Mouse (Mus musculus) testis, adult 2 months (tissue): ENCODE measurements around the gene Mgst3. TPM values are rescaled to one million over a fixed set of nuclear protein-coding genes. Genes with fewer than 3 reads are reported as not detected.
A peak's percentile ranks its signal among the peaks of the same experiment; 100 is the strongest.

ENCODE experiments used
- H3K27ac ChIP-seq: fragments of 200-500 bp; 2 replicates; pipeline ENCODE4 v1.5.1; 2012; ENCODE audit warnings: low read depth, low read length; ENCODE audit not compliant: control insufficient read depth, insufficient read depth
- H3K27me3 ChIP-seq: fragments of 200-500 bp; 2 replicates; pipeline ENCODE4 v1.6.1; 2012; ENCODE audit warnings: mild to moderate bottlenecking, low read length, moderate library complexity; ENCODE audit not compliant: control insufficient read depth, insufficient read depth
- H3K36me3 ChIP-seq: fragments of 200-500 bp; 2 replicates; pipeline ENCODE4 v1.6.1; 2012; ENCODE audit warnings: mild to moderate bottlenecking, low read length; ENCODE audit not compliant: control insufficient read depth, insufficient read depth
- H3K4me1 ChIP-seq: fragments of 200-500 bp; 2 replicates; pipeline ENCODE4 v1.6.1; 2012; ENCODE audit warnings: low read length; ENCODE audit not compliant: control insufficient read depth, insufficient read depth
- H3K4me3 ChIP-seq: fragments of 200-500 bp; 2 replicates; pipeline ENCODE4 v1.5.1; 2012; ENCODE audit warnings: low read depth, mild to moderate bottlenecking, low read length, moderate library complexity, mixed read lengths; ENCODE audit not compliant: control insufficient read depth
- CTCF ChIP-seq: fragments of 200-500 bp; IDR thresholded peaks from 2 replicates; pipeline ENCODE4 v1.5.1; 2012; ENCODE audit warnings: low read depth, mild to moderate bottlenecking, inconsistent platforms, low read length, moderate library complexity; ENCODE audit not compliant: control insufficient read depth, insufficient read depth, insufficient replicate concordance
- POLR2A ChIP-seq: fragments of 200-500 bp; IDR thresholded peaks from 2 replicates; pipeline ENCODE4 v1.6.1; 2012; ENCODE audit warnings: low read depth, mild to moderate bottlenecking, inconsistent platforms, low read length, moderate library complexity; ENCODE audit not compliant: control insufficient read depth
- polyA plus RNA-seq: library from polyadenylated mRNA; depleted of rRNA; stranded (reverse); fragments of >200 nt; gene quantifications from 2 replicates; pipeline ENCODE4 v1.2.3, GENCODE M21; 2012

Gene Mgst3
- polyA plus RNA-seq, 1 experiment, result 18.9 TPM

DNA sequence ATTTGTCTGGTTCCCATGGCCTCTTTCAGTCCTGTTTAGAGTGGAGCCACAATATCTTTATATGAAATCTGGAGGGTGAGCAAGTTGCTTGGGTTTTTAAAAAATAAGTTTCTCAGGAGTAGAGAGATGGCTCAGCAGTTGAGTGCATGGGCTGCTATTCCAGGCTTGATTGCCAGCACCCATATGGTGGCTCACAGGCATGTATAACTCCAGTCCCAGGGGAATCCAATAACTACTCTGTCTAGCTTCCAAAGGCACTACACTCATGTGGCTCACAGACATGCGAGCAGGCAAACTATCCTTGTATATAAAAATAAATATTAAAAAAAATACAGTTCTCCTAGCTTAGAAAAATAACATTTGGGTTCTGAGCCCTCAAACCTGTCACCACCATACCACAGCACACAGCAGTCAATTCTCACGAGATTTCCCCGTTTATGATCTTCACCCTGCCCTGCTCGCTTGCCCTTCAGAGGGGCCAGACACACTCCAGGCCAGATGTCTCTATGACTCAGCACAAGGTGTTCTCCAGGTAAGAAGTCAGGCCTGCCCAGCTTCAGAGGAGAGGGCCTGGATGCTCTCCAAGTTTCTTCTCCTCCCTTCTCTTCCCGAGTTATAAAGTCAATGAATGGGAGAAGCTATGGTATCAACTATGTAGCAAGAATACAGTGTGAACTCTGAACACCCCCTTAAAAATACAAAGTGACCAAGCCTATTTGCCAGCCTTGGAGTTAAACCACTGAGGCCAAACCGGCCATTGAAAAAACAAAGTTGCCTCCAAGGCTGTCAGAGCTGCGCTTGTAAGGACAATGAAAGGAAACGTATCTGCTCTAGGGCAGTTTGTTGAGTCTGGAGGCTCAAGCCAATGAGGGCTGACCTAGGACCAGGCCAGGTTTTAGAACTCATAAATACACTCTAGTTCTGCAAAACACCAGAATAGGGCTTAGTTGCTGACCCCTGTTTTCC, 12.3 kb downstream of the Mgst3 start:
- H3K27ac ChIP-seq, result no peak overlapping the region
- no peaks in the 10 kb centered on the region for H3K27me3 ChIP-seq

DNA sequence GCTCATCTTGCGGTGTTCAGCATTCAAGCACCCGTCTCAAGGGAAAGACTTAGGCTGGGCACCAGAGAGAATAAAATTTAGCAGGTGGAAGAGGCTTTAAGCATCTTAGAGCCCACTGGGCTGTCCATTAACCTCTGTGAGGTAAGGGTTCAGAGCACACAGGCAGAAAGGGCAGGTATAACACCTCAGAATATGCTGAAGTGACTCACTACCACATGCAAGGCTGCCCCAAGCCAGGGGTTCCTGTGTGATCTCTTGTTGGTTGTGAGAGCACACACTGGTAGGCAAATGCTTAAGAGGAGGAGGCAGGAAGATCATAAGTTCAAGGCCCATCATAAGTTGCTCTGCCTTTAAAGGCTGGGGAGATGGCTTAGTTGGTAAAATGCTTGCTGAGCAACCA, 13.4 kb downstream of the Mgst3 start:
- H3K36me3 ChIP-seq, result no peaks in the 10 kb centered on the region
- no peak overlapping the region for H3K4me3 ChIP-seq
- H3K27me3 ChIP-seq, result no peaks in the 10 kb centered on the region
- no peak for TF ChIP-seq POLR2A
- TF ChIP-seq CTCF, result no peak
- no peak overlapping the region for H3K27ac ChIP-seq
- no peaks in the 10 kb centered on the region for H3K4me1 ChIP-seq

More for the DNA sequence above, 12.3 kb downstream of the Mgst3 start:
- TF ChIP-seq CTCF (no peak), POLR2A (no peak)
- no peaks in the 10 kb centered on the region for H3K4me1 ChIP-seq
- H3K4me3 ChIP-seq, result no peak overlapping the region
- H3K36me3 ChIP-seq, result no peaks in the 10 kb centered on the region

DNA sequence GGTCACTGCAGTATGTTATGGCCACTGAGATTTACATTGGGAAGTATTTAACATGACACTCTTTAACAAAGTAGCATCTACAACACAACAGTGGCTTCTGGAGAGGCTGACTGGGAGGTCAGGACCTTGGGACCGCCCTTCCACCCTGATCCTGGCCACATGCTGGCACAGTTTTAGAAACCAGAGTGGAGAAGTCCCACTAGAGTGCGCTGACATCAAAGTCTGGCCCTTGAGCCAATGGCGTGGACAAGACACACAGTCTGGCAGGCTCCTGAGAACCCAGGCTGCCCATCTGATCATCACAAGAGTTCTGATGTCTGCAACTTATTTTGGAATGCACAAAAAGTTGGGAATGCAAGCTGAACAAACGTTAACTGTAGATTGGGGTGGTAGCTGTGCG, 13.9 kb downstream of the Mgst3 start:
- peaks cover under 1% of the 10 kb centered on the region; the same call in 1 of the 2 replicates for H3K4me1 ChIP-seq
- no peak for TF ChIP-seq POLR2A
- no peak for TF ChIP-seq CTCF
- H3K4me3 ChIP-seq, result no peak overlapping the region

DNA sequence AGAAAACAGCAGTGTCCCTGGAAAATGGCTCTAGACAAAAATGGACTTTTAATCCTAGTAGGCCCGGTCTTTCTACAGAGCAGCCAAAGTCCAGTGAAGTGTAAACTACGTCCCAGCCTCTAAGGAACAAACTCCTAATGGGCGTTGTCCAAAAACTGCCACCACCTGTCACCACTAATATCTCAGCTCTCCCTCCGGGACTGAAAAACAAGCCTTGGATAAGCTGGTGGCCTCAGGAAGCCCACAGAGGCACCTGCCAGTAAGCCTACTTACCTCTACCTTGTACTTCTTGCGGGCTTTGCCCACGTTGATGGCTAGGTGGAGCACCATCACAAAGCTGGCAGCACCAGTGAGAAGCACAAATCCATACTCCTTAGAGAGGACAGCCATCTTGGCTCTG, 15.6 kb downstream of the Mgst3 start:
- no peak overlapping the region for H3K27ac ChIP-seq
- no peak overlapping the region for H3K4me3 ChIP-seq
- no peaks in the 10 kb centered on the region for H3K36me3 ChIP-seq
- H3K27me3 ChIP-seq, result no peaks in the 10 kb centered on the region
- peaks cover 8% of the 10 kb centered on the region for H3K4me1 ChIP-seq
- TF ChIP-seq CTCF (no peak), POLR2A (no peak)

More for the DNA sequence above, 13.9 kb downstream of the Mgst3 start:
- Histone ChIP-seq H3K36me3 (no peaks in the 10 kb centered on the region), H3K27me3 (no peaks in the 10 kb centered on the region), H3K27ac (no peak overlapping the region)

DNA sequence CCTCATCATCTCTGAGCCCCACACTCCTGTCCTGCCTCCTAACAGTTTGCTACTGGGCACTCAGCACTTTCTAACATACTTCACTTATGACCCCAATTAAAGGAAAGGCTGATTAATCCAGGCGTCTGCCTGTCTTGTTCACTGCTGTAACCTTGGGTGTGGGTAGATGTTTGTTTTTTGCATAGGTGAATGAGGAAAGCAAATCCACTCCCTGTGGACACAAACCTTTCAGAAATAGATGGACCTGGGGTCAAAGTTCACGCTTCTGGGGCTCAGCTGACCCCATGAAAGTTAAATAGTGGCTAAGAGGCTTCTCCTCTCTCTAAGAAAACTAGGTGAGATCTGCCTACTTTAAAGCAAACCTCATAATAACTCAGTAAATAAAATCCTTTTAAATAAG, 18.7 kb downstream of the Mgst3 start:
- H3K27ac ChIP-seq, result no peak overlapping the region
- H3K36me3 ChIP-seq, result no peaks in the 10 kb centered on the region
- H3K4me1 ChIP-seq, result peaks cover 8% of the 10 kb centered on the region
- TF ChIP-seq CTCF, result no peak
- no peak for TF ChIP-seq POLR2A
- H3K4me3 ChIP-seq, result peak overlapping the region; percentile 81
- H3K27me3 ChIP-seq, result no peaks in the 10 kb centered on the region

DNA sequence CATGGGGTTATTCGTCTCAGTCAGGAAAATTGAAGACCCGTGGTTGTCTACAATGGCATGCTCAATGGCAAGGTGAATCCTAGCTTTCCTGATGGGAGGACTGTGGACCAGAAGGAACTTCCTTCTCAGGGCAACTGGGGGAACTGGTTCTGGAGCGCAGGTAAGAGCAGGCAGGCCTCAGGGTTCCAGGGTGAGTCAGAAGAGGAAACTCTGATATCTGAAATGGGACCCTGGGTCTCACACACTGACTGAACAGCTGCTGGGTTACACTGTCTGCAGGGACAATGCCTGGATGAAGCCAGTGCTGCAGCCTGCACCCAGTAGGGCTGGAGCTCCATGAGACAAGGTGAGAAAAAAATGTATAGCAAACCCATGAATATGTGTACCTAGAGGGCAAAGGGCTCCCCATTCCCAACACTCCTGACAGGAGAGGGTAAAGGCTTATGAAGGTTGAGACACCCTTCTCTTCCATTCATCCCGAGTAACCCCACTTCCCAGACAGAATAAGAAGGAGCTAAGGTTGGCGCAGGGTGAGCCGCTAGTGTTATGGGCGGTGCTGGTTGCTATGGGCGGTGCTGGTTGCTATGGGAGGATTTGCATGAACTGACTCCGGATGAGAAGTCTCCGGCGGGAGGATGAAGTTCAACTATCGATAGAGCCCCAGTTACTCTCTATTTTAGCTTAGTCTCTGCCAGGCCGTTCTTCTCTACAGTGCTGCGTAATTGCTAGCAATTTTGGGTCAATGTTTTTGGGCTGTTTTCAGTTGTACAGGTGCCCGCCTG, 19.4 kb downstream of the Mgst3 start:
- Histone ChIP-seq H3K27me3 (no peaks in the 10 kb centered on the region), H3K27ac (peak overlapping the region; percentile 30), H3K36me3 (no peaks in the 10 kb centered on the region), H3K4me3 (peak overlapping the region; percentile 81), H3K4me1 (peaks cover 8% of the 10 kb centered on the region)
- no peak; the same call in 1 of the 2 replicates for TF ChIP-seq POLR2A
- TF ChIP-seq CTCF, result no peak

DNA sequence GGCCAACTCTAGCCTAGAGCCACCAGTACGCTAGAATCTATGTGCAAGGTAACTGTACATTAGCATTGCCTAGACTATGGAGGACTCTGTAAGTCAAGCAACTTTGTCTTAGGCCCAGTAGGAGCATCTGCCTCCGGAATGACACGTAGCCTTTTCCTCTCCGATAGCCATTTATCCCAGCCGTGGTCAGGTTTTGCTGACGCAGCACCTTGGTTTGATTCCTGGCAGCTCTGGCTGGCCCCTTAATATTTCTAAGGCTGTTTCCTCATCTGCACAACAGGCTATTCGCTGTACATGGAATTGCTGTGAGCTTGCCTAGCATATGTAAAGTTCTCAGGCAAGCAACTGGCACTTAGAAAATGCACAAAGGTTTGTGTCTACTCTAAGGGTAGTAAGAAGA, 20.9 kb downstream of the Mgst3 start:
- Histone ChIP-seq H3K27me3 (no peaks in the 10 kb centered on the region), H3K27ac (no peak overlapping the region), H3K36me3 (no peaks in the 10 kb centered on the region), H3K4me3 (no peak overlapping the region), H3K4me1 (peaks cover 8% of the 10 kb centered on the region)
- TF ChIP-seq CTCF (no peak), POLR2A (no peak)
